Mouse (Mus musculus): ENCODE measurements around the gene Tspan3.

GRCm38 (mm10) chr9:56152482-56153007 is 12.7 kb downstream of the Tspan3 start:
- TF ChIP-seq CTCF (IDR thresholded peaks at IDR 0.05; ENCODE audit: extremely low read depth, insufficient read length, insufficient replicate concordance, low read depth, low read length): no peak
- no peak for TF ChIP-seq POLR2A (IDR thresholded peaks at IDR 0.05; ENCODE audit: low read depth, low read length)

Data from small intestine, adult 2 months (tissue).